Mouse (Mus musculus): Measurements from ENCODE around the gene Pold4.

The Pold4 gene

DNA sequence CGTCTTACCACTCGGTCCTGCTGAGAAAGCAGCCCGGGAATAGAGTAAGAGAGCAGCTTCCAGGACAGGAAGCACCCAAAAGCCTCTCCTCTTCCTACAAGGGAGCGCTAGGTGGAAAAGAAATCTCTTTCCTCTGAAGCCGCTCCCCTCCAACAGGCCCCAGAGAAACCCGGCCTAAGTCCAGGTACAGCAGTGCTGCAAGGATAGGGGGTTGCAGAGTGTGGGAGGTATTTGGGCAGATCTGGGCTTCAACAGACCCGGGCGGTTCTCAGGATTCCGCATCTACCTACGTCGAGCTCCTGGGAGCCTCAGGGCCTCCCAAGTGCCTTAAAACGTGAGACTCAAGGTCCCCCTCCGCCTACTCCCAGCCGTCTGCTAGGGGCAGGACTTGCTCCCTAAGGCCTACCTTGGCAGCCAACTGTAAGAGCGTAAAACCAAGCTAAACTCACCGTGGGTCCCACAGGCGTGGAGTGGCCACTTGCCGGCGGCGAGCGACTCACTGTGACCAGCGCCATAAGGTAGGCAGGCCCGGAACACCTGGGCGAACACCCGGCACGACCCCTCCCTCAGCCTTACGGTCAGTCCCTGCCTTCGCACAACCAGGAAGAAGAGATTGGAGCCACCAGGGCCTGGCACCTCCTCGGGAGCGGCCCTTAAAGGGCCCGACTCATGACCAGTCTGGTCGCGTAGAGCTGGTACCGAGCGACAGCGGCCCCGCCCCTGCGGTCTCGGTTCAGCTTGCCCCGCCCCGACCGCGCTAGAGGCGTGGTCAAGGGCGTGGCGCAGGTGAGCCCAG, 37.1 kb downstream of the Pold4 start, which contains the start of gene Ssh3:
Ssh3 (minus strand) TSS at position 615 of the 796 bp plus-strand sequence.
- DNase-seq (ENCODE audit: inconsistent age in 2 of 2, low spot score in 1 of 2): peak; percentile 87 to 94

DNA sequence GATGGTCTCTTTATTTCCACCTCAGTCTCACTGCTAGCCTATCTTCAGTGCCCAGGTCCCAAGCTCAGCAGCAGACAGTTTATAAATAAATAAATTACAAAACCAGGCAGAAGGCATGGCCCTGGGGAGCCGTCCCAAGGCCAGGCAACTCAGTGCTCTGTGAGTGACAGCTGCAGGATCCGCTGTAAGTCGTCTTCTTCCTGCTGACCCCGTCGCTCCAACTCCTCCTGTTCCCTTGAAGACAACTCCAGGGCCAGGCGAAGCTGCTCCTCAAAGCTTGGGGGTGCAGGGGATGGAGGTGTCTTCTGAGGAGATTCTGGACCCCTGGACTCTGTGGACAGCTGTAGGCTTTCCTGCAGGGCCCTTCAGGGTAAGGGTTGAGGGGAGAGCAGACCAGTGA, 38.5 kb downstream of the Pold4 start:
- peak; percentile 65 to 83 for DNase-seq (ENCODE audit: inconsistent age in 2 of 2, low spot score in 1 of 2)

DNA sequence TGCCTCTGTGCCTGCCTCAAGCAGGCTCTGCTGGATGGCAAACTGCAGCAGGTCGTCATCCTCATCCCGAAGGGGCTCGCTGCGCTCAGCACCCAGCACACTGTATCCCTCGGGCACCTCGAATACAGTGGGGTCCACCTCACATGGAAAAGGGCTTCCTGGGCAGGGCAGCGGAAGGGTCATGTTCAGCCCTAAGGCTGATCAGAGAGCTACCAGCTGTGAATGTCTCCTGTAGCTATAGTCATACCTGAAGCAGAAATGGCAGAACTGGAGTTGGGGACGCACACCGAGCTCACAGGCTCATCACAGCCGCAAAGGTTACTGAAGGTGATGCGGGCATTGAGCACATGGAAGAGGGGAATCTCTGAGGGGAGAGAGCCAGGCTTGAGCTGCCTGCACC, 39.3 kb downstream of the Pold4 start:
- no peak for DNase-seq (ENCODE audit: inconsistent age in 2 of 2, low spot score in 1 of 2)

DNA sequence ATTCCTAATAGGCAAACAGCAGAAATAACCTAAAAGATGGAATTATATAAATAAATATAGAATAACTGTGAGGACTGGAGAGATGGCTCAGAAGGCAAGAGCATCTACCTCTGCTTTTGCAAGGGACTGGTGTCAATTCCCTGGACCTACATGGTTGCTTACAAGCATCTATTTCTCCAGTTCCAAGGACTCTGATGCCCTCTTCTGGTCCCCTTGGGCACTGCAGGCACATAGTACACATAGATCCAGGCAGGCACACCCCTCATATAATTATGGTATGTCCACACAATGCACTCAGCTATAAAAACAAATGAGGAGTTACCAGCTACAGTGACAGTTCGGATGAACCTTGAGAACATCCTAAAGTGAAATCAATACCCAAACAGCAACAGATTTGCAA, 47.8 kb downstream of the Pold4 start:
- no peak for DNase-seq (ENCODE audit: inconsistent age in 2 of 2, low spot score in 1 of 2)

DNA sequence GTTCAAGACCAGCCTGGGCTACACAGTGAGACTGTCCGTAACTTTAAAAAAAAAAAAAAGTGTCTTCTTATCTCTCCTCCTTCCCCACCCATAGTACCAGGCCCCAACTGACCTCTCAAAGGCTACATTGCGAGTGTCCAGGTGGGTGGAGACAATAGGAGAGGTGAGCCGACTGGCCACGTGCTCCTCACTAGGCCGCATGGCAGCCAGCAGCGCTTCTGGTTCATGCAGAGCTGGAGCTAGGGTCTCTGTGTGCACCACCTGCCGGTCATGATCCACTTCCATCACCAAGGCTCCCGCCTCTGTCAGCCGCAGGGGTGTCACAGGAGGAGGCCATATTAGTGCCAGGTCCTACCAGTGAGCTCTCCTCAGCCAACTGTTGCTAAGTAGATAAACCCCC, 48.7 kb downstream of the Pold4 start:
- no peak for DNase-seq (ENCODE audit: inconsistent age in 2 of 2, low spot score in 1 of 2)

DNA sequence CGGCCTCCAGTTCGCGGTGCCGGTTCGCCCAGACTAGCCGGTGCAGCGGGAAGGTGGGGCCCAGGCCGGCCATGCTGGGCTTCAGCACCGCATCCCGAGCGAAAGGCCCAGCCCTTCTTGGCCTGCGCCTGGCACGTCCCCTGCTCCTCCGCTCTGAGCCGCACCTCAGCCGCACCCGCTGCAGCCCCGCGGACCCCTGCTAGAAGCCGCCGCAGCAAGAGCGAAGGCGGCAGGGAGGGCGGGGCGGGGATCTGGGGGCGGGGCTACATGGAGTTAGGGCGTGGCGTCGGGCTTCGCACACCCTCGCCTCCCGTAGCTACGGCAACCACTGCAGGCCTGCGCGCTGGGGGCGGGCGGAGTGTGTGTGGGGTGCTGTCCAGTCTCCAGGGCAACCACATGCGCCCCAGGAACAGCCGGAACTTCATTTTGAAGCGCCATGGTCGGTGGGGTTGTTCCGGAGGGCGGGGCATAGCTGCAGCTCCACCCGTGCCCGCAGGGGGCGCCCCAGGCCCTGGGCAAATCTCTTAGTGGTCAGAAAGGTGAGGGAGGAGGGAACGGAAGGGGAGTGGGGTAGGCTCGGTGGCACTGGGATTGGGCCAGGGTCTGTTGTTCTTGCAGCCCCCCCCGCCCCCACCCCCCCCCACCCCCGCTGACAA, 51.3 kb downstream of the Pold4 start, which contains the start of gene Ankrd13d:
Ankrd13d (minus strand) TSS at position 240 of the 656 bp plus-strand sequence.
- peak; percentile 91 to 95 for DNase-seq (ENCODE audit: inconsistent age in 2 of 2, low spot score in 1 of 2)

Data from adrenal gland, adult (tissue).